Mouse (Mus musculus) liver, embryonic 14.5 days (tissue): Measurements from ENCODE around the gene Dynlt1f.
"Not testable (repeated sequence)": the region's sequence is repeated elsewhere in the genome, so short reads cannot be mapped to it uniquely, and the experiment has no call there.

Experiments
- CTCF ChIP-seq: IDR thresholded peaks from 2 replicates; pipeline ENCODE4 v1.5.1; 2016; ENCODE audit warnings: antibody characterized with exemption, low read depth, control low read depth
- EP300 ChIP-seq: IDR thresholded peaks from 2 replicates; pipeline ENCODE4 v1.6.1; 2016; ENCODE audit warnings: antibody characterized with exemption, low read depth

DNA sequence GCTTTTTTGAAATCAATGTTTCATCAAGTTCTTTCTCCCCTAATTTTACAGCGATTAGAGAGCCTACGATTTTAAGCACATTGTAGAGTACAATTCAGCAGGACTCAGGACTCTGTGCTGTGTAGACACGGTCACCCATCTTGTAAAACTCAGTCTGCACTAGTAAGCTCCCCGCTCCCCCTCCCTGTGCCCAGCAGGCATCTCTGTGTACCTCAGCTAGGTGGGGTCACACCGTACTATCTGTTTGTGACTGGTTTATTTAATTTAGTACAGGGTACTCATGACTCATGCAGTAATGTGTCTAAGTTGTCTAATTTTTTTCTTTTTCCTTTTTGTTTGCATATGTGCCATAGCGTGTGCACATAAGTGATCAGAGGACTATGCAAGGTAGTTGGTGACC is 22.9 kb downstream of the Dynlt1f start:
- not testable (repeated sequence) for TF ChIP-seq CTCF, EP300
